Mouse (Mus musculus): ENCODE measurements around the gene Bpifc. TPM values are rescaled to one million over a fixed set of nuclear protein-coding genes. Genes with fewer than 3 reads are reported as not detected.

Gene Bpifc
- polyA plus RNA-seq, 1 experiment from 2014 or later, result 0.87 TPM

DNA sequence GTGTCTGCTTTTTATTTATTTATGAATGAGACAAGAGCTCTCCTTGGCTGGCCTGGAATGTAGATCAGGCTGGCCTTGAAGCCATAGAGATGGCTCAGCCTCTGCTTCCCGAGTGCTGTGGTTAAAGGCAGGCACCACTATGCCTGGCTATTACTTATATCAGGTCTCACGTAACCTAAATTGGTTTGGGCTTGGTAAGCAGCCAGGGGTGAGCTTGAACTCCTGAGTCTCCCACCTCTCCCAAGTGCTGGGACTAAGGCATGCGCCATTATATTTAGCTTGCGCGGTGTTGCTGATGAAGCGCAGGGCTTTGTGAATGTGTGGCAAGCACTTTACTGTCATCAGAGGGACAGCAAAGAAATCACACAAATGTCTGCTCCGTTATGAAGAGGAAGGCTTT, 6.1 kb upstream of the Bpifc start:
- DNase-seq (ENCODE audit: low spot score), result no peak

DNA sequence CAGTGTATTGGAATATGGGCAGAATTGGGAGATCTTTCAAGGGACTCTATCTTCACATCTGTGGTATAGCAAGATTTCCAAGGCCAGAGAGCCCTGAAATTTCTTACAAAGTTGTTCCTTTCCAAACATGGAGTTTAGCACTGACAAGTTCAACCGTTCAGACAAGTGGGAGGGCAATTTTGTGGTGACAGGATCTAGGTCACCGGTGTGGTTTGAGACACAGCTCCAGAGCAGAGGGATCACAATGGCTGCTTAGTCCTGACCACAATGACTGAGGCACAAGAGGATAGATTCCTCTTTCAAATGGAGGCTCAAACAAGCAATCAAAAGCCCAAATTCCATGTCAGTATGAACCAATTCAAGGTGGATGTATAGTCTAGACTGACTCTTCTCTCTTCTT, 523 bp downstream of the Bpifc start:
- peak; percentile 30 for DNase-seq (ENCODE audit: low spot score)

DNA sequence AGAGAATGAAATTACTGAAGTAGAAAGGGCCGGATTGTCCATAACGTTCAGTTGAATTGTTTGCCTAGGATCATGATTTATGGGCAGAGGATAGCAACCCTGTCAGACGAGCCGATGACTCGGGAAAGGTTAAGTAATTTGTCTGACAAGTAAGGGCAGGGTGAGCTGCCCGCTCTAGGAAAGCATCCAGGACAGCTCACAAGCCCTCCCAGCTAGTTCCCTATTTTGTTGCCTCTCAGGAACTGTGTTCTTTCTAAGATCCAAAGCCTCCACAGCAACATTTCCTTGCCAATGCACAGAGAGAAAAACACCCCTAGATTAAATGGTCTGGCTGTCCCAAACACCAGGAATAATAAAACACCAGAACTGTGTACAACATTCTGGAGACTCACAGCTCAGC, 1.1 kb downstream of the Bpifc start:
- no peak for DNase-seq (ENCODE audit: low spot score)

DNA sequence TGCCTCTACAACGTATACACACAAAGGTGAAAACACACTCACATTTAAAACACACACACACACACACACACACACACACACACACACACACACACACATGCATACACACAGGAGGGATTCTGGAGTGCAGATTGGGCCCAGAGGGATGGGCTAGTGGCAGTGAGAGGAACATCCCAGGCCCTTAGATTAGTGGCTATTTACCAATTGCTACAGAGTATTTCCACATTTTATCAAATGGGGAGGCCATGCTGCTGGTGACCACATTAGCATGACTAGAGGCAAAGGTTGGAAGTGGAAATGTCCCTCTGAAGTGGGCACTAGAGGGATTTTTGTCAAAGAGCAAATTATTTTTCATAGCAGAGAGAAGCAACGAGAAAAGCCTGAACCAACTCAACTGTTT, 2.0 kb downstream of the Bpifc start:
- no peak for DNase-seq (ENCODE audit: low spot score)

DNA sequence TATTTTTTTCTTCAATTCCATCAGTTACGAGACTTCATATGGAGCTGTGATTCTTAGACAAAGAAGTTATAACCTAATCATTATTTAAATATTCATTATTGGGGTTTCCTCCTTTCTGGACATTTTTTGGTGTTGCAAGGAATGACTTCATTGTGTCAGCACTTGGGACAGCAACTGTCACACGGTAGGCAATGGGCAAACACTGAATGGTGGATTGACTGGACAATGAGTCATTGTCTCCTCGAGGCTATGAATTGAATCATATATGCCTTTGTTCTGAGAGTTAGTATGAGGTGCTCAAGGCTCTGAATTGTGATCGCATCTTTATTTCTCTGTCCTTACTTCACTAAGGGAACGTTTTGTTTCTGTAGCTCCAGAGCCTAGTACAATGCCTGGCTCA, 5.2 kb downstream of the Bpifc start:
- no peak for DNase-seq (ENCODE audit: low spot score)

DNA sequence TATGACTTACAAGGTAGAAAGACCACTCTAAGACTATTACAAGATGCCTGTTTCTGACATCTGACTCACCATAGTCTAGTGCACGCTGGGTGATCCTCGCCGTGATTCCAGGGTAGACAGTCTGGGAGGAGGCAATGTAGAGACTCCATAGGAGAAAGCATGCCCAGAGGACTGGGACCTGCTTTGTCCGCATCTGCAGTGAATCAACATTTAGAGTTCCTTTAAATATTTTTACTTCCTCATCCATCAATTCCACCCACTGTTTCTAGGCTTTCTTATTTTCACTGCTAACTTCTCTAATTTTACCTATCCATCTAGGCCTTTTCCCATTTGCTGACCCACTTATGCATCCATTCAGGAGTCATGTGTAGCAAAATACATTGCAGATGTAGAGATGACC, 11.2 kb downstream of the Bpifc start:
- no peak for DNase-seq (ENCODE audit: low spot score)

DNA sequence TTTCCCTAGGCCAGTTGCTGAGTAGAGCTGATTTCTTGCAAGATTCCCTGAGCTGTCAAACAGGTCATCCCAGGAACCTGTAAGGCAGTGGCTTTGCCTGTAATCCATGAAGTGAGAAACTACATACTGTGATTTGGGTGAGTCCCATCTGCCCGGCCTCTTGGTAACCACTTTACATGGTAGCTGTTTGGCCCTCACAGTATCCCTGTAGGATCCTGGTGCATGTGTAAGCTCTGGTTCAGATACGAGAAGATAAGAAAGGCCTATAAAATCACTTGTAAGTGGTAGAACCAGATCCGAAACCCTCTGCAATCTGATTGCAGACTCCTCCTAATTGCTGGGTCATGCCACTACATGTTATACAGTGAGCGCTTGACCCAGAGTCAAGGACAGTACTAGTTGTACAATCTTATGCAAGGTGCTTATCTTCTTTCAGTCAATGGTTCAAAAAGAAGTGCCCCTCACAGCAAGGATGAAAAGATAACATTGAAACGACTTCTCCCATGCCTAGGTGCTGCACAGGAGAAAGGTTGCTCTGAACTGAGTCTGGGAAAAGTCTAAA, 17.1 kb downstream of the Bpifc start:
- DNase-seq (ENCODE audit: low spot score), result no peak

DNA sequence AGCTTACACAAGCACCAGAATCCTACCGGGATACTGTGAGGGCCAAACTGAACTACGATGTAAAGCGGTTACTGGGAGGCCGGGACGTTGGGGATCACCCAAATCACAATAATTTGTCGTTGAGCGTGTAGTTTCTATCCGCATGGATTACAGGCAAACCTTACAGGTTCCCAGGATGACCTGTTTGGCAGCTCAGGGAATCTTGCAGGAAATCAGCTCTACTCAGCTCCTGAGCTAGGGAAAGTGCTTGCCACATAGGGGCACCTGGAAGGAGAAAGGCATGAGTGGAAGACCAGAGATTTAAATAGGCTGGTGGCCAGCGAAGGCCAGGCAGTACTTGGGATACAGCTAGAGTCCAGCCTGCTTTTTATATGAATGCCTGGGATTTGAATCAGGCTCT, 17.9 kb downstream of the Bpifc start:
- DNase-seq (ENCODE audit: low spot score), result no peak

DNA sequence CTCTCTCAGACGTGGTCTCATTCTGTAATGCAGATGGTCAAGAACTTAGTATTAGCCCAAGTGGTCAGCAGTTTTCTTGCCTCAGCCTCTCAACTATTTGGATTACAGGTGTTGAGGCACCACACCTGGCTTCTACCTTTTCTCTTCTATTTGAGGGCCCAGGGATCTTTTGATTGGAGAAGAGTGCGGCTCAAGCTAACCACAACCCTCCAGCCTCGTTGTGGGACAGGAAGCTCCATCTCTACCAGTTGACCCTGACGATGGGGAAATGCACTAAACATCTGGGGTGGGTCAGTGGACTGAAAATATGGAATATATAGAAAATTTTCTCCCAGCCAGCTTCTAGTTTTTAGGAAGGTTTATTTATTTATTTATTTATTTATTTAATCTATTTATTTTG, 19.3 kb downstream of the Bpifc start:
- no peak for DNase-seq (ENCODE audit: low spot score)

DNA sequence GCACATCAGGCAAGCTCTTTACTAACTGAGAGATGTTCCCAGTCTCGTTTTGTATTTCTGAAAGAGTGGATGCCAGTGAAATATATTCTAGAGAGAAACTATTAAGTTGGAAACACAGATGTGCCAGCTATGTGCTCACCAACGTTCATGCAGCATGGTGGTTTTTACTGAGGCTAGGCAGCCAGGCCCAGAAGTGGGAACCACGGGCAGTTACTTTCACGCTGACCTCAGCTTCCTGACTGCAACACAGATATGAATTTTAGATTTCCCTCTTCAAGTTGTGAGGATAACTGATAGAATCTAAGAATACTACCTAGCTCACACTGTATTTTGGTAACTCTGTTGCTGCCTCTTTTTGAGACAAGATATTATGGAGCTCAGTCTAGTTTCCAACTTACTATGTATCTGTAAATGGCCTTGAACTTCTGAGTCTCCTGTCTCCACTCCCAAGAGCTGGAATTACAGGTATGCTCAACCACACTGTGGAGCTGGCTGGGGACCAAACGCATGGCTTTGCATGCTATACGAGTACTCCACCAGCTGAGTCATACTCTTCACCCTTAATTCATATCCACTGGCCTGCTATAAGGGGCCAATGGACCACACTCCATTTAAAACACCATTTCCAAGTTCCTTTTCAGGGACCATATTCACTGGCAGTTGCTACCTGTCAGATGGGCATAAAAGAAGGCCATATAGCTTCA, 22.1 kb downstream of the Bpifc start:
- DNase-seq (ENCODE audit: low spot score), result no peak

DNA sequence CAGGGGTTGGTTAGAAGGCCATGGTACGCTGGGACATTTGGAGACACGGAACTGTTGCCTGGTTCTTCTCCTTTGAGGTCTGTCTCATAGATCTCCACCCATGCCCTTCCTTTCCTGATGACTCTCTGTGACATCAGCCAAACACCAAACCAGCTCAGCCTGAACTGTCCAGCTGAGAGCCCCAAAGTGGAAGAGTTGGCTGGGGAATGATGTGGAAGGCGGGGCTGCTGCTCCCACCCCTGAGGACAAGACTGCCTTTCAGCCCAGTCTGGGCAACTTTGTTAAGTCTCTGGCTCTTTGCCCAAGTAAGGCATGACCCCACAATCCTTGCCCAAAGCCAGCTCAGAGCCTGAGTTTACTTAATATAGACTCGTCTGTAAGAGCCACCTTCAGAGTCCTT, 38.8 kb downstream of the Bpifc start:
- DNase-seq (ENCODE audit: low spot score), result no peak

DNA sequence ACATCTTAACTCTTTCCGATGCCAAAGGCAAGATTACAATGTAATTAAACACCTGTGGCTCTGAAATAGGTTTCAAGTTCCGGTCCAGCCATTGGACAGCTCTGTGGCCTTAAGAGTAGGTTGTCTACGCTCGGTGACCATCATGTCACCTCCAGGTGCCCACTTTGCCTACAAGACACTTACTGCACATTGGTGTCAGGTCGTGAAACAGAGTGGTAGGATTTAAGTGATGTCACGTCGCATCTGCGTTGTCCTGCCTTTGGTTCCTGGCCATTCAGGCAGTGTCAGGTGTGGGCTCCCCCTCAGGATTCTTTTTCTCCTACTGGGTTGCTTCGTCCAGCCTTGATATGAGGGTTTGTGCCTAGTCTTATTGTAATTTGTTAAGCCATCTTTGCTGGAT, 39.9 kb downstream of the Bpifc start:
- DNase-seq (ENCODE audit: low spot score), result no peak

DNA sequence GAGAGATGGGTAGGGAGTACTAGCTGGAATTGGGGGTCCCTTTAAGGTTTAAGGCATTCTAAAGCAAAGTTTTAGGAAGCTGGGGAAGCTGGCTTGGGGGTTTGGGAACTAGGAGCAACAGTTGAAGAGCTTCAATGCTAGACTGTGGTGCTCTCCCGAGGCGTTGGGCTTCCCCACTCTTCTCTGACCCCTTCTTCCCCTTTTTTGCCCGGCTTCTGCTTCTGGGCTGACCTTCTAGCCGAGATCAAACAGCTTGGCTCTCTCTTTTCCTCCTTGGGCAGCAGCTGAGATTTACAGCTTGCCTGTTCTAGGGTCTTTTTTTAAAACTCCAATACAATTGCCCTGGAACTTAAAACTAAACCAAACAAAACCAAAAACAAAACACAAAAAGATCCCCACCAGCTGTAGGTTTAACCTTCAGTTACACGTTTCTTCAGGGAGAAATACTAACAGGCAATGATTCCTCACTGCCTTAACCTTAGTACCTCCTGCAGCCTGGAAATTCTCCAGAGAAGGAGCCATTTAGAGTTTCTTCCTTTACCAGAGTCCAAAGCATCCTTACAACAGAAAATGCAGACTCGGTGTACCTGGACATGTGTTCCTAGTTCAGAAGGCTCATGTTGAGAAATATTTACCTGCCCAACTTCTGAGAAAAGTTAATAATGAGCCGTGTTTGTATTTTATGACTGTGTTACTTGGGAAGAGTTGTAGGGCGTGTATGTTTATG, 41.6 kb downstream of the Bpifc start:
- DNase-seq (ENCODE audit: low spot score), result no peak

DNA sequence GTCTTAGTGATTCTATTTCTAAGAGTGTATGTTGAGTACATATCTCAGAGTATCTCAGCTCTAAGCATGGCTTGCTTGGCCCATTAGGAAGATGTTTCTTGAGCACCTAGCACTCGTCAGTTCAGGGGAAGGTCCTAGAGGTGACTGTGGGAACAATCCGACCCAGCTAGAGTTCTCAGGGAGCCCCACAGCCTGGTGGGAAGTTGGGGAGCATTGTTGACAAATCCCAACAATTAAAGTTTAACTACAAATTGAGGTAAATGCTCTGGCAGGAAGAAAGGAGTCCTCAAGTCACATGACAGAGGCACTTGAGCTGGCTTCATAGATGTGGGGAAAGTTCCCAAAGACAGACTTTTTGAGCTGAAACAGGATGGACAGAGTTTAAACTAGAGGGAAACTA, 43.0 kb downstream of the Bpifc start:
- no peak for DNase-seq (ENCODE audit: low spot score)

DNA sequence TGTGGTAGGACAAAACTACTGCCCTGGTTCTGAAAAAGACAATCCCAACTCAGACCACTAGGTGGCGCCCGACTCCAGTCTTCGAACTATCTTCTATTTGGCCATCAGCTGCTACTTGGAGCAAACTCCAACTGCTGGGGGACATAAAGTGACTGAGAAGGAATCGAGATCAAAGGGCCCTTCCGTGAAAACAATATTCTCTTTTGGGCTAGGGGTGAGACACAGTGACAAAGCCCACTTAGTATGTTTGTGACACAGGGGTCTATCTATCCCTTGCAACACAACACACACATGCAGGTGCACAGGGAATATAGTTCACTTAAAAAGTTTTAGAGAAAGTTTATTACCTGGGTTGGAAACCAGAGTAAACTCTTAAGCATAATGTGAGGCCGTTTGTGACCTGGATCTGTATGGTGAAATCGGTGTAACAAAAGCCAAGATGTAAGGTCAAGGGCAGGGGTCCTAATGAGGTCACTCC, 43.5 kb downstream of the Bpifc start:
- peak; percentile 71 for DNase-seq (ENCODE audit: low spot score)

DNA sequence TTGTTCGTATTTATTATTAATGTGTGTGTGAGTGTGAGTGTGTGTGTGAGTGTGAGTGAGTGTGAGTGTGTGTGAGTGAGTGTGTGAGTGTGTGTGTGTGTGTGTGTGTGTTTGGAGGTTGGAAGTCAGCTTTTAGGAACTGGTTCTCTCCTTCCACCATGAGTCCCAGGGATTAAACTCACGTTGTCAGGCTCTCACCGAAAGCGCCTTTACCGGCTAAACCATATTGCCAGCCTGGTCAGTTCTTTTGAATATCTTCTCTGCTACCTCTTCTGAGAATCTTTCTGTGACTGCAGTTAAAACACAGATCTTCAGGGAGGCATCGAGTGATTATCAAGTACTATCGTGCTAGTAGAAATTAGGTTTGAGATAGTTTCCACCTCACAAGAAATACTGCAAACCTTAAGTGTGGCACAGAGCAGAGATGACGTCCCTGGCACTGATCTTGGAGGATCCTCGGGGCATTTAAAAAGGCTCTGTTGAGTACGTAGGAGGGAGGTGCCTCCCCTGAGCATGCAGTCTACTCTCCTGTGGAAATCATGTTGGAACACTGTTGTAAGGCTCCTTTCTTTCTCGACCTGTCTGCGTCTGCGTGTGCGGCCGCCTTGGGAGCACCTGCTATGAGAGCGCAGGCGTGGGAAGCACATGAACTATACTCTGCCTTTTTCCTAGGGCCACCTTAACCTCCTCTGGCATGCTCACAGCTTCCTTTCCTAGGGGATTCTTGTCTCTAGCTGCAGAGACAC, 44.1 kb downstream of the Bpifc start:
- DNase-seq (ENCODE audit: low spot score), result no peak

DNA sequence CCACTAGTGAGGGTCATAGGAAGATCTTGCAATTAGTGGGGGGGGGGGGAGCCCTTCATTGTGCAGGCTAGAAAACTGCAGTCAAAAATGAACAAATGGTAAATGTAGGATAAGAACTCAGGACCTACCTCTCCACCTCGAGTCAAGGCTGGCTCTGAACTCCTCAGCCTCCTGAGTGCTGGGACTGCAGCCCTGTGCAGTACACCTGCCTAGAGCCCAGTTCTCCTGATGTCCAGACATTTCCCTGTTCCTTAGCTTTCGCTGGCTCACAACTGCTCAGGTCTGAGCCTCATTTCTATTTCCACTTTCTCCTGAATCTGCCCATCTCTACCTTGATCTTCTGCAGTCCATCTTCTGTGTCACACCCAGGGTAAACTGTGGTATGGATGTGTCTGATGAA, 45.2 kb downstream of the Bpifc start:
- no peak for DNase-seq (ENCODE audit: low spot score)

DNA sequence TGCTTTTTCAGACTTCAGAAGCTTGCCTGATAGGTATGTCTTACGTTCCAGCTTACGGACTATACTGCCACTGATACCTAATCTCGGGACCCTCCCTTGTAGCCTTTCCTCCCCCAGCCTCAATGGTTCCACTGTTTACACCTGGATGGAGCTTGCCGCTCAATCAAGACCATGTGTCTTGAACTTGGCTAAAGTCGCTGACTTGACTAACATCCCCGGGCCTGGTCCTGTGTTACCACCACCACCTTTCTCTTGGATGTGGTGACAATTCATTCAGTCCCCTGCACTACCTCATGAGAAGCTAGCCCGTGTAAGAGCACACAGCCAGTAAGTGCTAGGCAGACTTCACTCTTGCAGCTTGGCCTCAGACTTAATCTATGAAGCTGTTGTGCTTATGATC, 47.4 kb downstream of the Bpifc start:
- DNase-seq (ENCODE audit: low spot score), result no peak

DNA sequence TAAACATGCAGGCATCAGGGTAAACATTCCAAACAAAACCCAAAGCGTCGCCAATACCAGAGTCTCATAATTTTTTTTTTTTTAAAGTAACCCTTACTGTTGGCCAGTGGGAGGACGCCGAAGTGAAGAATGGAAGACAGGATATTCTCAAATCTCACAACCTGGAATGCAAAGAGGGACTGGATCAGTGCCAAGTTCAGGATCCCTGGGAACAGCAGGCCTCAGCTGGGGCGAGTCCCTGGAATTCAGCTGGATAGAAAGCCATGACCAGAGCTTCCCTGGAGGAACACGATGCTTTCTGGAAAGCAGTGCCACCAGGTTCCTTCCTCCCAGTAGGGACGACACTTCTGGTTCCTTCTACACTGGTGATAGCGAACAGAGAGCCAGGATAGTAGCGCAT, 48.8 kb downstream of the Bpifc start:
- DNase-seq (ENCODE audit: low spot score), result no peak

DNA sequence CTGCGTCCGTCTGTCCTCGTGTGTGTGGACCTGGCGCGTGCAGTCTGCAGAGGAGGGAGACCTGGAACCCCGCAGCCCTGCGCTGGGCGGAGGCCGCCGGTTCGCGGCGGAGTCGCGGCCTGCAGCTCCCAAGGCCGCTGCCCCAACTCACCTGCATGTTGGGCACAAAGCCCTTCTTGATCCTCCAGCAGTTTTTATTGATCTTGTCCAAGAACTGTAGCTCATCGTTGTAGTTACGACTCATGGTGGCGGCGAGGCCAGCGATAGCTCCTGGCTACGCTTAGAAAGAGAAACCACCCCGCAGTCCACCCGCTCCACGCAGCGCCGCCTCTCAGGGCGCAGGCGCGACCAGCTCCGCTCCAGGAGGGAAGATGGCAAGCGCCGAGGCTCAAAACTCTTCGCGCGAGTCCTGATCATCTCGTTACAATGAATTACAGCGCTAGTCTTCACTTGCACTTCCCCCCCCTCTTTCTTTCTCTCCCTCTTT, 54.2 kb downstream of the Bpifc start, which contains the start of gene Rtcb:
Gene Rtcb, minus strand, starts transcription at position 360 of the 487 bp plus-strand sequence.
- DNase-seq (ENCODE audit: low spot score), result peak; percentile 96

DNA sequence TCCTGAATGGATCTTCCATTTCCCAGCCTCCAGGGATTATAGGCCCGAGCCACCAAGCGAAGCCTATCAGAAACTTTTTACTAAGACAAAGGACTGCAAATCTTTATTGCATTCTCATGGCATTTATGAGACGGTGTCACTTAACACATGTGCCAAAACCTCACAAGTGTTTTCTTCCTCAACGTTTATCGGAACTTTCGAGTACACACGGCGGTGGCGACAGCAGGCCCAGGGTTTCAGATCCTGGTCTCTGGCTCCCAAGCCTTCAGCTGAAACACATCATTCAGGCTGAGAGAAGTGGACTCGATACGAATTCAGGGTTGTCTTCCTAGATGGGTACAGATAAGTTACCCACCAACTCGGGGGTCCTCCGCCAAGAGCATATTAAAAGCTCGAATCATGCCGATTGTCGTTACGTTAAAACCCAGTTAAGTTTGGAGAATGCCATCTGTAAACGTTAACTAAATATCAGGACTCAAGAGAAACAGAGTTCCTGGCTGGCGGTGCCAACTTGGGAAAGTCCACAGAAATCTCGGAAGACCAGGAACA, 54.8 kb downstream of the Bpifc start:
- DNase-seq (ENCODE audit: low spot score), result peak; percentile 8

Measured in thymus, postnatal 0 days (tissue).